Mouse (Mus musculus) lung, embryonic 14.5 days (tissue): ENCODE data around the gene Ugcg. TPM values are rescaled to one million over a fixed set of nuclear protein-coding genes. Genes with fewer than 3 reads are reported as not detected.
A peak's percentile ranks its signal among the peaks of the same experiment; 100 is the strongest.

Experiments used
- ATAC-seq: fragments of 200-750 bp; cut with Nextera tagmentation; 2 replicates; pipeline ENCODE4 v1.8.0; 2017; ENCODE audit warnings: mild to moderate bottlenecking, moderate TSS enrichment, moderate library complexity; ENCODE audit not compliant: insufficient read depth
- DNase-seq: peaks from one replicate; pipeline ENCODE4 v3.0.0-alpha.2; 2015
- H3K27ac ChIP-seq: fragments of 300-500 bp; sonication (generic); 2 replicates; pipeline ENCODE4 v1.5.1; 2014; ENCODE audit warnings: low read depth, mild to moderate bottlenecking, moderate library complexity
- H3K27me3 ChIP-seq: fragments of 300-500 bp; sonication (generic); 2 replicates; pipeline ENCODE4 v1.6.1; 2014; ENCODE audit warnings: low read length, control low read depth; ENCODE audit not compliant: insufficient read depth
- H3K36me3 ChIP-seq: fragments of 300-500 bp; sonication (generic); 2 replicates; pipeline ENCODE4 v1.6.1; 2014; ENCODE audit warnings: control low read depth; ENCODE audit not compliant: insufficient read depth
- H3K4me1 ChIP-seq: fragments of 300-500 bp; sonication (generic); 2 replicates; pipeline ENCODE4 v1.6.1; 2014; ENCODE audit warnings: antibody characterized with exemption, control low read depth; ENCODE audit not compliant: insufficient read depth
- H3K4me2 ChIP-seq: fragments of 300-500 bp; sonication (generic); 2 replicates; pipeline ENCODE4 v1.6.1; 2014; ENCODE audit warnings: mild to moderate bottlenecking
- H3K4me3 ChIP-seq: fragments of 300-500 bp; sonication (generic); 2 replicates; pipeline ENCODE4 v1.5.1; 2014; ENCODE audit warnings: low read depth, low read length
- H3K9ac ChIP-seq: fragments of 300-500 bp; sonication (generic); 2 replicates; pipeline ENCODE4 v1.6.1; 2014
- H3K9me3 ChIP-seq: fragments of 300-500 bp; sonication (generic); 2 replicates; pipeline ENCODE4 v1.6.1; 2016; ENCODE audit warnings: low read depth, low read length, control low read depth
- CTCF ChIP-seq: IDR thresholded peaks from 2 replicates; pipeline ENCODE4 v1.5.1; 2016; ENCODE audit warnings: antibody characterized with exemption, low read depth
- WGBS: fragments of 180-500 bp; shearing (Covaris S2); extraction: QIAGEN DNeasy Blood & Tissue Kit; methylation state at CpG from one replicate; pipeline ENCODE4 v1.1.7; 2014; 5-methylcytosine and 5-hydroxymethylcytosine counted together
- polyA plus RNA-seq: library from polyadenylated mRNA; unstranded; fragments of >200 nt; fragmentation: Nextera tagmentation; extraction: Ambion mirVana; gene quantifications from 2 replicates; pipeline ENCODE4 v1.2.1, GENCODE M21; 2014

Ugcg gene
- polyA plus RNA-seq, 1 experiment from 2014 or later, result 13.8 TPM

GRCm38 (mm10) chr4:59190650-59191424, 1.8 kb downstream of the Ugcg start:
- WGBS, result 38% methylated on average over 7 of the region's 7 CpGs

DNA sequence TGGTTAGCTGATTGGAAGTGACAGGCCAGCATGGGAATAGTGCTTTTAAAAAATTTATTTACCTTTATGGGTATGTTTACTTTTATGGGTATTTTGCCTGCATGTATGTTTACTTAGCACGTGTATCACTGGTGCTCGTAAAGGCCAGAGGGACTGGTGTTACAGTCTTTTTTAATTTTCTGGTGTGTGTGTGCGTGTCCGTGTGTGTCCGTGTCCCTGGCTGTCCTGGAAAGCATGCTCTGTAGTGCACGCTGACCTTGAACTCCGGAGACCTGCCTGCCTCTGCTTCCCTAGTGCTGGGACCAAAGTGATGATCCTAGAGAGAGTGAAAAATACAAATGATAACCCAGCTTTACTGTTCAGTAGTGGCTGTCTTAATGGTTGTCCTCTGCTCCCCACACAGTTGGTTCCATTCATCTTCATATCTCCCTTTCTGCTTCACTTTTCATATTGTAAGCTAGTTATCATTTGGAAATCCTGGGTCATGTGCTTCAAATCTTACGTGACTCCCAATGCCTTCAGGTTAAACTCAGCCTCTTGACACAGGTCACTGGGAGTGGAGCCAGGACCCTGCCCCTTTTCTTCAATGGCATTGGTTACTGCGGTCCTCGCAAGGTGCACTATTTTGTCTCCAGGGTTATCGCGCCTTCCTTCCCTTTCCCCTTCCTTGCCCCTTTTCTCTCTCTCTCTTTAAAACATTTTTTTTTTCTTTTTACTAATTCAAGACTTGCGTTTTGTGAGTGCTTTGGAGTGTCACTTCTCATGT, 5.9 kb downstream of the Ugcg start:
- no peaks in the 10 kb centered on the region for H3K27me3 ChIP-seq
- WGBS, result 85% methylated on average over 13 of the region's 13 CpGs
- no peak for TF ChIP-seq CTCF
- no peak overlapping the region for H3K9ac ChIP-seq
- no peak overlapping the region for H3K4me3 ChIP-seq
- no peak overlapping the region for H3K27ac ChIP-seq
- no peak overlapping the region for H3K4me2 ChIP-seq
- no peaks in the 10 kb centered on the region for H3K36me3 ChIP-seq
- ATAC-seq, result no peak
- no peaks in the 10 kb centered on the region for H3K9me3 ChIP-seq
- DNase-seq, result no peak
- peaks cover 26% of the 10 kb centered on the region for H3K4me1 ChIP-seq

More at GRCm38 (mm10) chr4:59190650-59191424, 1.8 kb downstream of the Ugcg start:
- Histone ChIP-seq H3K27me3 (no peaks in the 10 kb centered on the region), H3K9me3 (no peaks in the 10 kb centered on the region), H3K4me2 (peak overlapping the region; percentile 76), H3K4me3 (peak overlapping the region; percentile 92), H3K27ac (no peak overlapping the region), H3K4me1 (peaks cover 5% of the 10 kb centered on the region; the same call in 1 of the 2 replicates), H3K9ac (peak overlapping the region; percentile 97; the same call in 1 of the 2 replicates), H3K36me3 (no peaks in the 10 kb centered on the region)
- DNase-seq (no peak), ATAC-seq (no peak)
- TF ChIP-seq CTCF, result no peak

- peak overlapping the region; percentile 26; the same call in 1 of the 2 replicates for H3K4me2 ChIP-seq
- peak; percentile 73 for ATAC-seq
- H3K27ac ChIP-seq, result 0 out of 2 replicates have a peak overlapping the region, but pooled peaks have one; percentile 42
Measured at GRCm38 (mm10) chr4:59196346-59197077, 7.5 kb downstream of the Ugcg start.

DNA sequence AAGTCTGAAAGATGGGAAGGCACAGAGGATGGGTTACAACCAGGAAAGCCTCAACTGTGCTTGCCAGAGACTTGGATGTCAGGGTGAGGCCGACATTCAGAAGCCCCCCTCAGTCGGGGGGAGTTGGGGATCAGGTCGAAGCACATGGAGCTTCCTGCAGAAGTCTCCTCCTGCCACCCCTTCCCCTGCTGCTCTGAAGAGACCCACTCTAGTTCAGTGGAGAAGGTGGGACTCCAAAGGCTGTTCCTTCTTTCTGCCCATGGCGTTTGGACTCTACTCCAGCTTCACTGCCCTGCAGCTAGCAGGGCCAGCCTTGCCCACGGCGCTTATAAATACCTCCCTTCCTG, 8.0 kb downstream of the Ugcg start:
- TF ChIP-seq CTCF, result no peak
- Histone ChIP-seq H3K4me3 (no peak overlapping the region), H3K9ac (no peak overlapping the region), H3K27me3 (no peaks in the 10 kb centered on the region), H3K27ac (peak overlapping the region; percentile 42; the same call in 1 of the 2 replicates), H3K36me3 (no peaks in the 10 kb centered on the region), H3K4me2 (peak overlapping the region; percentile 26; the same call in 1 of the 2 replicates), H3K4me1 (peaks cover 29% of the 10 kb centered on the region), H3K9me3 (no peaks in the 10 kb centered on the region)
- DNase-seq (no peak), ATAC-seq (no peak)
- 36% methylated on average over 6 of the region's 6 CpGs for WGBS

More at GRCm38 (mm10) chr4:59196346-59197077, 7.5 kb downstream of the Ugcg start:
- no peak overlapping the region for H3K9ac ChIP-seq
- 24% methylated on average over 12 of the region's 12 CpGs for WGBS
- no peaks in the 10 kb centered on the region for H3K36me3 ChIP-seq
- peak; percentile 52 for DNase-seq
- H3K9me3 ChIP-seq, result no peaks in the 10 kb centered on the region
- no peak for TF ChIP-seq CTCF
- no peaks in the 10 kb centered on the region for H3K27me3 ChIP-seq
- no peak overlapping the region for H3K4me3 ChIP-seq
- H3K4me1 ChIP-seq, result peaks cover 29% of the 10 kb centered on the region

GRCm38 (mm10) chr4:59197462-59197861, 8.4 kb downstream of the Ugcg start:
- H3K9me3 ChIP-seq, result no peaks in the 10 kb centered on the region
- no peak overlapping the region for H3K27ac ChIP-seq
- ATAC-seq (no peak), DNase-seq (no peak)
- no peak overlapping the region for H3K4me3 ChIP-seq
- H3K9ac ChIP-seq, result no peak overlapping the region
- 77% methylated on average over 3 of the region's 3 CpGs for WGBS
- peaks cover 29% of the 10 kb centered on the region for H3K4me1 ChIP-seq
- no peak for TF ChIP-seq CTCF
- no peaks in the 10 kb centered on the region for H3K27me3 ChIP-seq
- no peaks in the 10 kb centered on the region for H3K36me3 ChIP-seq
- H3K4me2 ChIP-seq, result no peak overlapping the region

DNA sequence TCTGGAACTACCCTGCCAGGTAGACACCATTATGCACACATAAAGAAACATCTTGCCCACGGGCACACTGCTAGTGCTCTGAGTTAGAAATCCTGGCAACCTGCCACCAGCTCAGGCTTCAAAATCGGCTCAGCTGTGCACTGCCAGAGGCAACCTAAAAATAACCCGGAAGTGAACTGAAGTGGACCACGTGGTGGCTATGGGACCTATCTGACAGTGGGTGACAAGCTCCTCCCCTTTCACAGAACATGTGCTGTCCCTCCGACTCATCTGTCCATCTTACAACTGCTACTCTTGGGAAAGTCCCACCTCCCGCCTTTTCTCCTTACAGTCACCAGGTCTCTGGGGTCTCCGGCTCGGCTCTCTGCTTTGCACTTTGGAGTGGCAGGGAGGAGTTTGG, 10.3 kb downstream of the Ugcg start:
- ATAC-seq (peak; percentile 73), DNase-seq (peak; percentile 82)
- Histone ChIP-seq H3K9ac (no peak overlapping the region), H3K4me2 (no peak overlapping the region), H3K36me3 (no peaks in the 10 kb centered on the region), H3K9me3 (no peaks in the 10 kb centered on the region), H3K27me3 (no peaks in the 10 kb centered on the region), H3K4me1 (peaks cover 33% of the 10 kb centered on the region), H3K27ac (no peak overlapping the region), H3K4me3 (no peak overlapping the region)
- WGBS, result 17% methylated on average over 8 of the region's 8 CpGs
- no peak for TF ChIP-seq CTCF
